Mouse (Mus musculus) C2C12 (cell line): ENCODE data around the gene Slc36a1. TPM values are rescaled to one million over a fixed set of nuclear protein-coding genes. Genes with fewer than 3 reads are reported as not detected.
A peak's percentile ranks its signal among the peaks of the same experiment; 100 is the strongest.

Source experiments
- H3K27me3 ChIP-seq: one replicate; pipeline ENCODE4 v1.6.1; 2011; ENCODE audit not compliant: control insufficient read depth, insufficient read depth, insufficient read length
- H3K36me3 ChIP-seq: one replicate; pipeline ENCODE4 v1.6.1; 2011; ENCODE audit not compliant: control insufficient read depth, insufficient read depth
- H3K4me3 ChIP-seq: one replicate; pipeline ENCODE4 v1.5.1; 2011; ENCODE audit warnings: mild to moderate bottlenecking, control low read depth; ENCODE audit not compliant: poor library complexity, insufficient read depth, severe bottlenecking
- H3K79me2 ChIP-seq: one replicate; pipeline ENCODE4 v1.6.1; 2011; ENCODE audit not compliant: control insufficient read depth, insufficient read depth
- H3K79me3 ChIP-seq: one replicate; pipeline ENCODE4 v1.6.1; 2011; ENCODE audit warnings: low read depth, control low read depth
- H3ac ChIP-seq: one replicate; pipeline ENCODE3; 2011; ENCODE audit warnings: low read depth; ENCODE audit not compliant: control insufficient read depth, insufficient read length
- CEBPB ChIP-seq: IDR thresholded peaks from one replicate; pipeline ENCODE4 v1.6.1; 2011; ENCODE audit warnings: low read depth, mild to moderate bottlenecking, control low read depth, moderate library complexity
- CTCF ChIP-seq: IDR thresholded peaks from one replicate; pipeline ENCODE4 v1.5.1; 2011; ENCODE audit not compliant: control insufficient read depth, insufficient read depth, insufficient read length
- FOSL1 ChIP-seq: IDR thresholded peaks from one replicate; pipeline ENCODE4 v1.8.0; 2011; ENCODE audit warnings: mild to moderate bottlenecking, low read length; ENCODE audit not compliant: poor library complexity, insufficient read depth, severe bottlenecking
- MAX ChIP-seq: IDR thresholded peaks from one replicate; pipeline ENCODE4 v1.6.1; 2011; ENCODE audit warnings: mild to moderate bottlenecking, control low read depth
- MYOD1 ChIP-seq: IDR thresholded peaks from one replicate; pipeline ENCODE4 v1.6.1; 2011; ENCODE audit warnings: low read depth; ENCODE audit not compliant: control insufficient read depth, insufficient read length
- MYOG ChIP-seq: IDR thresholded peaks from one replicate; pipeline ENCODE4 v1.6.1; 2011; ENCODE audit not compliant: control insufficient read depth, insufficient read length; ENCODE audit errors: extremely low read depth
- USF1 ChIP-seq: IDR thresholded peaks from one replicate; pipeline ENCODE4 v1.6.1; 2011; ENCODE audit warnings: low read depth, mild to moderate bottlenecking, control low read depth, moderate library complexity
- polyA plus RNA-seq: library from polyadenylated mRNA; unstranded; fragments of >200 nt; fragmentation: generic; extraction: Trizol; gene quantifications from one replicate; pipeline ENCODE4 v1.2.1, GENCODE M21; 2012; ENCODE audit warnings: missing spikeins

Slc36a1 gene
- polyA plus RNA-seq, 1 experiment = 4.5 TPM

- H3K27me3 ChIP-seq = peaks cover 23% of the 10 kb centered on the region
- H3K79me2 ChIP-seq = no peaks in the 10 kb centered on the region
- H3ac ChIP-seq = no peak overlapping the region
- TF ChIP-seq CEBPB = no peak
- TF ChIP-seq USF1 = no peak
- no peak for TF ChIP-seq MAX
- TF ChIP-seq CTCF = no peak
- no peak for TF ChIP-seq MYOD1
- TF ChIP-seq MYOG = no peak
- no peak for TF ChIP-seq FOSL1
- no peak overlapping the region for H3K4me3 ChIP-seq
- no peaks in the 10 kb centered on the region for H3K36me3 ChIP-seq
- H3K79me3 ChIP-seq = no peaks in the 10 kb centered on the region
Observed at GRCm38 (mm10) chr11:55262000-55262399, 57.9 kb downstream of the Slc36a1 start.

DNA sequence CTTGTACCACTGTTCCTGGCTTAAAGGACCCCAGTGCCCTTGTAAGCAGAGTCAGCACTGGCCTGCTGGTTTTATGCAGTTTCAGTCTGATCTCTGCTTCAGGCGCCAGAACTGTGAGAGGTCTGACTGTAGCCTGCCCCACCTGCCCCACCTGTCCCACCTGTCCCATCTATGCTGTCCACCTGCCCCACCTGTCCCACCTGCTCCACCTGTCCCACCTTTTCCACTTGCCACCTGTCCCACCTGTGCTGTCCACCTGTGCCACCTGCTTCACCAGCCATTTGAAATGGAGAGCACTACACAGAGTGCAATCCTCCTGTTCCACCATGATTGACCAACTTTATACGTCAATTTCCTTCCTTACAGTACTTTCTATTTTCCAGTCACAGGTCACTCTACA, 60.2 kb downstream of the Slc36a1 start:
- peaks cover 18% of the 10 kb centered on the region for H3K27me3 ChIP-seq
- no peaks in the 10 kb centered on the region for H3K36me3 ChIP-seq
- H3K79me2 ChIP-seq = no peaks in the 10 kb centered on the region
- no peaks in the 10 kb centered on the region for H3K79me3 ChIP-seq
- H3K4me3 ChIP-seq = no peak overlapping the region
- TF ChIP-seq MYOD1 (no peak), FOSL1 (no peak), MAX (no peak), CEBPB (no peak)
- H3ac ChIP-seq = no peak overlapping the region

- no peak overlapping the region for H3K4me3 ChIP-seq
- H3ac ChIP-seq = no peak overlapping the region
- TF ChIP-seq MAX (no peak), MYOG (no peak), CTCF (no peak), CEBPB (no peak), MYOD1 (no peak), FOSL1 (no peak), USF1 (no peak)
- peaks cover 12% of the 10 kb centered on the region for H3K27me3 ChIP-seq
- no peaks in the 10 kb centered on the region for H3K79me2 ChIP-seq
- H3K79me3 ChIP-seq = no peaks in the 10 kb centered on the region
- H3K36me3 ChIP-seq = no peaks in the 10 kb centered on the region
Observed at GRCm38 (mm10) chr11:55265647-55266046, 61.5 kb downstream of the Slc36a1 start.

GRCm38 (mm10) chr11:55268580-55268979, 64.4 kb downstream of the Slc36a1 start:
- H3K79me3 ChIP-seq = no peaks in the 10 kb centered on the region
- no peak for TF ChIP-seq MAX
- no peak for TF ChIP-seq MYOD1
- no peak for TF ChIP-seq CEBPB
- no peak for TF ChIP-seq MYOG
- TF ChIP-seq USF1 = no peak
- no peak for TF ChIP-seq CTCF
- TF ChIP-seq FOSL1 = no peak
- no peak overlapping the region for H3K4me3 ChIP-seq
- H3ac ChIP-seq = no peak overlapping the region
- no peaks in the 10 kb centered on the region for H3K27me3 ChIP-seq
- no peaks in the 10 kb centered on the region for H3K36me3 ChIP-seq
- no peaks in the 10 kb centered on the region for H3K79me2 ChIP-seq

- Histone ChIP-seq H3K27me3 (no peaks in the 10 kb centered on the region), H3K79me2 (no peaks in the 10 kb centered on the region), H3K36me3 (no peaks in the 10 kb centered on the region), H3ac (no peak overlapping the region), H3K4me3 (no peak overlapping the region), H3K79me3 (no peaks in the 10 kb centered on the region)
- TF ChIP-seq MYOG (no peak), MAX (peak; percentile 13)
Observed at GRCm38 (mm10) chr11:55274756-55275155, 70.6 kb downstream of the Slc36a1 start.

Other genes starting within 250 kb of the Slc36a1 start
- 18.8 TPM for gene Tnip1, start 241.4 kb upstream of the Slc36a1 start, polyA plus RNA-seq
- 628 TPM for gene Anxa6, start 170.9 kb upstream of the Slc36a1 start, polyA plus RNA-seq
- 0.04 TPM for gene Ccdc69, start 126.2 kb upstream of the Slc36a1 start, polyA plus RNA-seq
- gene Gm2a, start 106.2 kb upstream of the Slc36a1 start, polyA plus RNA-seq = 2.9 TPM
- gene Slc36a3, start 52.6 kb upstream of the Slc36a1 start, polyA plus RNA-seq = 0.01 TPM
- not detected for gene Slc36a2, start 19.3 kb upstream of the Slc36a1 start, polyA plus RNA-seq
- 0.19 TPM for gene Fat2, start 132.2 kb downstream of the Slc36a1 start, polyA plus RNA-seq
- 632 TPM for gene Sparc, start 218.8 kb downstream of the Slc36a1 start, polyA plus RNA-seq